1 mouse cellular context compared by ENCODE assay signal in the genomic region with DNA sequence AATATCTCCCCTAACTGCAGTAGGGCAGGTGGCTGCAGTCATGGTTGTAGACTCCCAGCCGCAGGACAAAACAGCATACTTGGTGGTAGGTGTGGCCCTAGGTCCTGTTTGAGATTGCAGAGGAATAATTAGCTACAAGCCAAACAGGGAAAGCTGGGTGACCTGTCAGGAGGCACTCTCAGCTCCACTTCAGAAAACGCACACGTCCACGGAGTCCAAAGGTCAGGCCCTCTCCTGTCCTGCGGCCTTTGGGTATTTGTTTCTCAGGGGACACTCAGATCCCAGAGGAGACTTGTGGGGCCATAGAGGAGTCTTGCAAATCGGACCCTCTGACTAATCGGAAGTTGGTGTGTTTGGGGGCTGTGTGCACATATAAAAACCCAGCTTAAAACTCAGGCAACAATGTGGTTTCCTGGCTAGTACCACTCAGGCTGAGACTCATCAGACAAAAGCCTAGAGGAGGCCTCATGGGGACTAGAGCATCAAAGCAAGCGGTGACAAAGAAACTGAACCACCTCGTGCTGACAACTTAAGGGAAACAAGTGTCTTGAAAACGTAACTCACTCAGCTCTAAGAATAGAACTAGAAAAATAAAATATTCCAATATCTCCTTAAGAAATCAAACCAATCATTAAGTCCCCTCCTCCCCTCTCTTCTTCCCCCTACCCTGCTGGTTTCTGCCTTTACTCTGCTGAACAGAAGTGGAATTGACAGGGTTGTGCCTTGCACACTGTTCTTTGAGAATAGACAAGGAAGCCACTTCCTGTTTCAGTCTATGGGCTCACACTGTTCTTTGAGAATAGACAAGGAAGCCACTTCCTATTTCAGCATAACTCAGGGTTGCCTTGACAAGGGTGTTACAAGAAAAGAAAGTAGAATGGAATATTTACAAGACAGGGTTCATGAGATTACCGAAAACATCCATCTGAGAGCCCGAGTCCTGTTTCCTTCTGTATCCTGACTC.
TF ChIP-seq lines count a peak whose summit lies in the region.

No protein-coding gene starts in this region.

TF ChIP-seq in MEL, 35 proteins besides CTCF, POLR2A, EP300 and RAD21:
- no peak for TF ChIP-seq POLR2AphosphoS5 (IDR thresholded peaks at IDR 0.05; ENCODE audit: borderline replicate concordance, low read depth, low read length)
- TF ChIP-seq ZKSCAN1 (IDR thresholded peaks at IDR 0.05; ENCODE audit: low read depth, low read length): no peak
- no peak for TF ChIP-seq CHD2 (IDR thresholded peaks at IDR 0.05; ENCODE audit: low read length)
- no peak for TF ChIP-seq ELF1 (IDR thresholded peaks at IDR 0.05; ENCODE audit: low read depth, low read length)
- no peak for TF ChIP-seq KAT2A (conservative IDR thresholded peaks at IDR 0.05; ENCODE audit: low read depth, low read length)
- TF ChIP-seq BHLHE40 (IDR thresholded peaks at IDR 0.05; ENCODE audit: borderline replicate concordance, low read depth, low read length): no peak
- TF ChIP-seq ZNF384 (IDR thresholded peaks at IDR 0.05; ENCODE audit: low read depth, low read length): no peak
- TF ChIP-seq MYB (IDR thresholded peaks at IDR 0.05; ENCODE audit: low read depth, low read length): no peak
- no peak for TF ChIP-seq MYC (IDR thresholded peaks at IDR 0.05; ENCODE audit: low read depth, low read length)
- no peak for TF ChIP-seq USF2 (IDR thresholded peaks at IDR 0.05; ENCODE audit: borderline replicate concordance in 1 of 2, insufficient read depth in 1 of 2, low read depth in 1 of 2, low read length in 2 of 2)
- no peak for TF ChIP-seq E2F4 (IDR thresholded peaks at IDR 0.05; ENCODE audit: borderline replicate concordance, low read depth, low read length)
- no peak for TF ChIP-seq TCF12 (IDR thresholded peaks at IDR 0.05; ENCODE audit: low read depth, low read length)
- TF ChIP-seq TAL1 (IDR thresholded peaks at IDR 0.05; ENCODE audit: low read length): no peak
- no peak for TF ChIP-seq CHD1 (IDR thresholded peaks at IDR 0.05; ENCODE audit: low read depth, low read length)
- no peak for TF ChIP-seq MAFK (IDR thresholded peaks at IDR 0.05; ENCODE audit: borderline replicate concordance, low read depth, low read length)
- no peak for TF ChIP-seq UBTF (IDR thresholded peaks at IDR 0.05; ENCODE audit: borderline replicate concordance, insufficient read depth, low read depth, low read length)
- no peak for TF ChIP-seq POLR2AphosphoS2 (IDR thresholded peaks at IDR 0.05; ENCODE audit: low read length)
- no peak for TF ChIP-seq TBP (IDR thresholded peaks at IDR 0.05; ENCODE audit: low read depth, low read length)
- TF ChIP-seq MEF2A (IDR thresholded peaks at IDR 0.05; ENCODE audit: extremely low read depth, insufficient replicate concordance, low read depth, low read length, poor library complexity, severe bottlenecking): no peak
